Mouse (Mus musculus) frontal cortex, adult 2 months (tissue): ENCODE measurements around the gene Epn1. TPM values are rescaled to one million over a fixed set of nuclear protein-coding genes. Genes with fewer than 3 reads are reported as not detected.

Source experiments
- DNase-seq, 2 experiments: peaks; one replicate each; pipeline ENCODE4 v3.0.0; 2022; ENCODE audit warnings: low spot score in 1 of 2; ENCODE audit errors: extremely low spot score in 1 of 2
- polyA plus RNA-seq: library from polyadenylated mRNA; depleted of rRNA; stranded (reverse); fragments of >200 nt; gene quantifications from 2 replicates; pipeline ENCODE4 v1.2.3, GENCODE M21; 2012; rRNA removed

Epn1 gene
- polyA plus RNA-seq, 1 experiment: 425 TPM

DNA sequence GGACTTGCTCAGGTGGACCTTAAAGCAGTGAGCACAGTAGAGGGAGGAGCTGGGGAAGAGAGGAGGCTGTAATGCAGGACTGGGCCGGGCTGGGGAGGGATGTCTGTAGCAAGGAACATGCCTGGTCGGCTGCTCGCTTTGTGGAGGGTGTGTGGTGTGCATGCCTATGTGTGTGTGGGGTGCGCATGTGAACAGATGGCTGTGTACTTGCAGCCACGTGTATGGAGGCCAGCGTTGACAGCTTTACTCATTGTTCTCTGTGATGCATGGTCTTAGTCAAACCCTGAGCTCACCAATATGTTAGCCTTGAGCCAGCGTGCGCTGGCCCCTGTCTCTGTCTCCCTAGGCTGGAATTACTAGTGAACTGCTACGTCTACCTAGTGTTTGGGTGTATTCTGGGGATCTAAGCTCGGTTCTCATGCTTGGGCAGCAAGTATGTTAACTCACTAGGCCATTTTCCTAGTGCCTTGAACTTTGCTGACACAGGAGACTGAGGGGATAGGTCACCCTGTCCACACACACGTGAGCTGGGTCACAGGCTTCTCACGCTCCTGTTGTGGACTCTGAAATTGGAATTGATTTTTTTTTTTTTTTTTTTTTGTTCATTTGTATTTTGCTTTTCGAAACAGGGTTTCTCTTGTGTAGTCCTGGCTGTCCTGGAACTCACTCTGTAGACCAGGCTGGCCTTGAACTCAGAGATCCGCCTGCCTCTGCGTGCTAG, 11.1 kb downstream of the Epn1 start:
- DNase-seq: peak in 1 of 2 experiments; percentile 56

DNA sequence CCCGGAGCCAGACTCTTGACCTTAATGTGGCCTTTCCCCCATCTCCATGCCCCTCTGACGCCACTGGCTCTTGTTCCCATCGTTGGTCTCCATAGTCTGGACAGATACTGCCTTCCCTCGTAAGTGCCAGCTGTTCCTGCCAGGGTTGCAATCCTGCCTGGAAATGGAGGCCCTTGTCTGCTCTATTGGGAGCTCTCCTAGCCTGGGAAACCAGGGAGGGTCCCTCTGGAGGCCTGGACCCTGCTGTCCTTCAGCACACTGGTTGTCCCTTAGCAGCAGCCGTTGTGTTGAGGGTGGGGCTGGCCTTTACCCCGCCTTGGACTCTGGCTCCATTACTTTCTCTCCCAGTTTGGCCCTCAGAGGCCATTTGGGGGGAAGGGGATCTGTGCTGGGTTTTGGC, 12.3 kb downstream of the Epn1 start:
- DNase-seq: no peak

DNA sequence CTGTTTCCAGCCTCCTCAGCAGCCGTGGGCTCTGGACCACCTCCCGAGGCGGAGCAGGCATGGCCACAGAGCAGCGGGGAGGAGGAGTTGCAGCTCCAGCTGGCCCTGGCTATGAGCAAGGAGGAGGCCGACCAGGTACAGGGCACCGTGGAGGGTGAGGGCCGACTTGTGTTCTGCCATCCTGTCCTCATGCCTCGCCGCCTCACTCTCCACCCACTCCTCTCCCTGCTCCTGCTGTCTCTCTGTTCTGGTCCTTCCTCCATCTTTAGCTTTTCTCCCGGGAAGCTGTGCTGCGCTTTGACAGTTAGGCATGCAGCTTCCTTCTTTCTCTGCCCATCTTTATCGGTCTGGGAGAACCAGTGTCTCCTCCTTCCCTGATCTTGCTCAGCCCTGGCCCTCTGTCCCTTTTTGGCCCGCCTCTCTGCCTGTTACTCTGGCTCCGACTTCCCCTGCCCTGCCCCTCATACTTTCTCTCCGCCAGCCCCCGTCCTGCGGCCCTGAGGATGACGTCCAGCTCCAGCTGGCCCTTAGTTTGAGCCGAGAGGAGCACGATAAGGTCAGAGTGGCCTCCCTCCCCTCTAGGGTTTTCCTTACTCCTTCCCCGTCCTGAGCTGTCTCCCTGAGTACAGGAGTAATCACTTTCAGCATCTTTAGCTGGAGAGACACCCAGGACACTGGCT, 12.9 kb downstream of the Epn1 start:
- peak in 1 of 2 experiments; percentile 59 for DNase-seq

DNA sequence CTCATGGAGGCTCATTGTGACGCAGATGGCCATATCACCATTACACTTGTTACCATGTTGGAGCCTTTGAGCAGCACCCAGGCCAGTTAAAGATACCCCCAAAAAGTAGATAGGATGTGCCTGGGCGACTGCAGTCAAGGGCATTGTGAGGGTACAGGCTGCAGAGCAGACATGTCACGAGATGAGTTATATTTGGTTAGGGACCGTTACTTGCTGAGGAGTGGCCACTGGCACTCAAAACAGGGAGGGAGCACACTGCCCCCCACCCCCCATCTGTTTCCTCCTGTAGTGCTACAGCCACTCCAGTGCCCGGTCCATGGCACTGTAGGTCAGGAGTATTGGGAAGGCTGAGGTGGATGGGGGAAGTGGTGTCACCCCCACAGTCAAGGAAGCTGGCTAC, 18.7 kb downstream of the Epn1 start:
- no peak for DNase-seq

DNA sequence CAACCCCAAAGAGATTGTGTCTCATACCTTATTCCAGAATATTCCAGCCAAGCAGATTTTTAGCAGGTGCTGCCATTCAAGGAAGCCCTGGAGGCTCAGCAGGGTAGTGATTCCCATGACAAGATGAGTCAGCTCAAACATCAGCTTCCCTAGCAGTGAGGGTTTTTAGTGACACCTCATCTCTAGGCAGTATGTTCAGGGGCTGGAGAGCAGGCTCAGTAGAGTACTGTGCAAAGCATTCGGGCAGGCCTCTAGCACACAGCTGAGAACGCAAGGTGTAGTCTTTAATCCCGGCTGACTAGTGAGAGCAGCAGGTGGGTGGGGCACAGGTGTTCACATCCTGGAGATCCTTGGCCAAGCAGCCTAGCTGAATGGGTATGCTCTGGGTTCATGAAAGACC, 19.8 kb downstream of the Epn1 start:
- DNase-seq: no peak

DNA sequence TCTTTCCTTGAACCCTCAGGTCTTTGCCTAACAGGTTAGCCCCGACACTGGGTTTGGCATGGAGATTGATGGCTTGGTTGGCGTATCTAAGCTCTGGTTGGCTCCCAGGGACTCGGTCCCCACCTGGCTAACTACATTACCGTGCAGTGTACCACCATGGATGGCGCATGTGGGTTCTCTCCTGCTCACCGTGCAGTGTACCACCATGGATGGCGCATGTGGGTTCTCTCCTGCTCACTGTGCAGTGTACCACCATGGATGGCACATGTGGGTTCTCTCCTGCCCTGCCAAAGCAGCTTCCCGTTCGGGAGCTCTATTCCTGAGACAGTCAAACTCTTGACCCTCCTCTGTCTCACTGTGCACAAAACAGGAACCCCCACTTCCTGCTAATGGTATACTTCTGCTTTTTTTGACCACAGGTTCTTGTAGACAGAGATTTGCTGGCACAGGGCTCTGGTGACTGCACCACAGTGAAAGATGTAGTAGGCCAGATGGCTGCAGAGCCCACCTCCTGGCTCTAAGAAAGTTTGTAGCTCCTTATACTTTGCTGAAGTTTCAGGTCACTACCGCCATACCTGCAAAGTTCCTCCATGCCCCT, 21.1 kb downstream of the Epn1 start:
- DNase-seq: no peak

DNA sequence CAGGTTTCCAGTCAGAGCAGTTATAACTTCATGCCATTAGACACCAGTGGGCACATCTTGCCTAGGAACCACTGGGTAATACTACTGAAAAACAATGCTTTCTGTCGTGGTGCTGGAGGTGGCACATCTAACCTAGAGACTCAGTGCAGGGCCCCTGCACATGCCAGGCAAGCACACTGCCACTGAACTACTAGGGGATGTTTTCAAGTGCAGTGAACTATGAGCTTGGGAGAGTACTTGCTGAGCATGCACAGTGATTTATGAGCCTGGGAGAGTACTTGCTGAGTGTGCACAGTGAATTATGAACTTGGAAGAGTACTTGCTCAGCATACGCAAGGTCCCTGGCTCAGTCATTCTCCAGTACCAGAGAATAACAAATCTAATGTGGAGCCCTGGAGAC, 22.5 kb downstream of the Epn1 start:
- no peak for DNase-seq

DNA sequence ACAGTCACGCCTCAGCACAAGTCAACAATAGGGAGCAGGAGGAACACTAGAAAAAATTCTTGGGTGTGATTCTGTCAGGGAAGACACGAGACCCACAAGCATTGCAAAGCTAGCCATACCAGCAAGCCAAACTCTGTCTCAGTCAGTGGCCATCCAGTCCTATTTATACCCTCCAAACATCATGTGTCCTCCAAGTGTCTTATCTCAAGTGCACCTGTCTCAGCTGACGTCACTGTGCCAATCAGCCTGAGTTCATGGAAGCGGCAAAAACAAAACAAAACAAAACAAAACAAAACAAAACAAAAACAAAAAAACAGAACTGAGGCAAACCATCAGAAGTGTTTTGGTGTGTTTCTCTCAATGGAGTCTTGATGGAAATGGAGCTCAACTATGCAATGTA, 28.2 kb downstream of the Epn1 start:
- DNase-seq: no peak

DNA sequence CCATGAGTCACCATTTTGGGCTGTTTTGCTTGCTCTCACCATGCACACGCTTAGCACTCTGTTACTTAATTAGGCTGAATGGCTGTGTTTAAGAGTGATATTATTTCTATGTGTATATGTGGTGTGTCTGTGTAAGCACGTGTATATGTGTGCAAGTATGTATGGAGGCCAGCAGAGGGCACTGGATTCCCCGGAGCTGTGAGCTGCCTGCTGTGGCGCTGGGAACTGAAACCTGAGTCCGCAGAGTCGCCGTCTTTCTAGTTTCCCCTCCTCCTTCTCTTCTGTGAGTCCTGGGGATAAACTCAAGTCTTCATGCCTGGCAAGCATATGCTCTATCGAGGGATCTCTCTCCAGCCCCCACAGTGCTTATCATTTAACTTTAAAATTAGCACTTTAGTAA, 29.3 kb downstream of the Epn1 start:
- no peak for DNase-seq

DNA sequence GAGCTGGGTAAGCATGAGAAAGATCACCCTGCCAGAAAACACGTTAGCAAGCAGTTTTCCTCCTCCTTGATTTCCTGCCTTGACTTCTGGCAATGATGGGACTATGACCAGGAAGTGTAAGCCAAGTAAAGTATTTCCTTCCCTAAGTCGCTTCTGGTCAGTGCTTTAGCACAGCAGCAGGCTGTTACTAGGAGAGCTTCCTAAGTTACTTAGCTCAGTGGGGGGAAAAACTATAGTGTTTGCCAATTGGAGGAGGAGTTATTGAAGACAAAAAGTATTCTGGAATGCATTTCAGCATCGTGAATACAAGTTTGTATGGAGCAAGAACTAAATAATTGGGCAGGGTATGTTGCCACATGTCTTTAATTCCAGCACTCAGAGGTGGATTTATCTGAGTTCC, 32.7 kb downstream of the Epn1 start:
- no peak for DNase-seq

DNA sequence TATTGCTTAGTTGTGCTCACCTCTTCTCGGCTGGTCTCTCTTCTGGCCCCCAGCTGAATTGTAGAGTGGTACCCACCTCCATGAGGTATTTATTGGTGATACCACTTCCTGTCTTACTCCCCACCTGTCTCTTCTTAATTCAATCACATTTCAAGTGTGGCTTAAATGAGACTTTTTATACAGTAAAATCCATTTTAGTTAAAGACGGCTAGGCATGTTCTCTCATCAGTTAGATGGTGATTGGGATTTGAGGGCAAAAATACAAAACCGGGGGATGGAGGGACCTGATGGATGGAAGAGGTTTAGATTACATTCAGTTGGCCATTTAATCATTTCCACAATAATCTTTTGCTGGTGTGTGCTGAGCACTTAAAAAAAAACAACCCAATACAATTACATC, 36.8 kb downstream of the Epn1 start, which contains the start of gene Rfpl4:
Gene Rfpl4, minus strand, starts transcription at position 101 of the 400 bp plus-strand sequence.
- DNase-seq: no peak

DNA sequence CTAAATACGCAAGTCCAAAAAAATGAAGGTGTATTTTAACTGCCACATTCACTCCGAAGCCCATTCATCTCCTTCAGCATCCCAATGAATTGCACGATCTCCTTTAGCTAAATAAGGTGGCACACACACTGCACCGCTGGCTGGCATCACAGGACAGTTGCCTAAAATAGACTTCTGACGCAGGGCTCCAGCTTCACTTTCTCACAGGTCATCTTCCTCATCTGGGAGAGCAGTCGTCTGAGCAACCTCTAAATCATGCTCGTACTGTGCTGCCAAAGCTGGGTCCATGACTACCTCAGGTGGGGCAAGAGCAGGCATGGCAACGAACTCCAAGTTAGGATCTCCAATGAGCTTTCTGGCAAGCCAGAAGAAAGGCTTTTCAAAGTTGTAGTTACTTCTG, 45.0 kb downstream of the Epn1 start:
- no peak for DNase-seq

DNA sequence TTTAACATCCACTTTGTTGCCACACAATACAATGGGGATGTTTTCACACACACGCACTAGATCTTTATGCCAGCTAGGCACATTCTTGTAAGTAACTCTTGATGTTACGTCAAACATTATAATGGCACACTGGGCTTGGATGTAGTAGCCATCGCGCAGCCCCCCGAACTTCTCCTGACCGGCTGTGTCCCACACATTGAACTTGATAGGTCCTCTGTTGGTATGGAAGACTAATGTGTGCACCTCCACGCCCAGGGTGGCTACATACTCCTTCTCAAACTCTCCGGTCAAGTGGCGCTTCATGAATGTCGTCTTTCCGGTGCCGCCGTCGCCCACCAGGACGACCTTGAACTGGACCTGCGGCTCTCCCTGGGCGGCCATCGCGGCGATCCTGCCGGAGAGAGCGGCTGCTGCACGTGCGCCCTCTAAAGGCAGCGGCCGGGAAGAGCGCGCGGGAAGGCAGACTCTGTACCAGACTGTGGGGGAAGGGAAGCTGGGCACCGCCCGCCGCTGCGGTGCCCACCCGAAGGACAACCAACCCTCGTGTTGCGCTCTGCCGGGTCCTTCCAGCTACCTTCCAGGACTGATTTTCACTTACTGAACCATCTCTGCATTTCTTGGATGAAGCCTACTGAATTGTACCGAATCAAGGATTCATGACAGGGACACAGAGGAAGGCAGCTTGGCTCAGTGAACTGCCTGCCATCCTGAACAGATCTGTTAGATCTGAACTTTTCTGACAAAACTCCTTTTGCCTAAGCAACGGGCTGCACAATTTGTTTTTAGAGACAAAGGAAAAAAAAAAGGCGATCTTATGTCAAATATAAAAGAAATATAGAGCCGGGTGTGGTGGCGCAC, 45.7 kb downstream of the Epn1 start, which contains the start of gene Rasl2-9:
Gene Rasl2-9, minus strand, starts transcription at position 402 of the 858 bp plus-strand sequence.
- peak; percentile 11 to 81 for DNase-seq

Other genes with a start within 250 kb of the Epn1 start
- 149 and 155 TPM in 2 replicates for gene Shisa7, start 235.5 kb upstream of the Epn1 start, polyA plus RNA-seq
- 10.6 and 13.8 TPM in 2 replicates for gene Isoc2b, start 210.0 kb upstream of the Epn1 start, polyA plus RNA-seq
- gene Isoc2a, start 203.1 kb upstream of the Epn1 start, polyA plus RNA-seq: 10.7 and 12.0 TPM in 2 replicates
- 0.44 and 0.53 TPM in 2 replicates for gene Gm36210, start 173.7 kb upstream of the Epn1 start, polyA plus RNA-seq
- gene Zfp628, start 165.0 kb upstream of the Epn1 start, polyA plus RNA-seq: 9.6 and 10.8 TPM in 2 replicates
- 99.2 and 108 TPM in 2 replicates for gene Nat14, start 158.2 kb upstream of the Epn1 start, polyA plus RNA-seq
- 11.1 and 12.5 TPM in 2 replicates for gene Ssc5d, start 154.4 kb upstream of the Epn1 start, polyA plus RNA-seq
- gene Sbk2, start 115.8 kb upstream of the Epn1 start, polyA plus RNA-seq: 0.22 and 0.27 TPM in 2 replicates
- 2.2 and 2.5 TPM in 2 replicates for gene Sbk3, start 109.1 kb upstream of the Epn1 start, polyA plus RNA-seq
- 49.7 and 60.9 TPM in 2 replicates for gene Zfp579, start 84.1 kb upstream of the Epn1 start, polyA plus RNA-seq
- gene Zfp524, start 65.8 kb upstream of the Epn1 start, polyA plus RNA-seq: 11.7 and 13.5 TPM in 2 replicates
- 22.7 TPM in 2 replicates for gene Fiz1, start 65.5 kb upstream of the Epn1 start, polyA plus RNA-seq
- gene Gm44973, start 64.7 kb upstream of the Epn1 start, polyA plus RNA-seq: not detected in 2 replicates
- gene Zfp865, start 59.9 kb upstream of the Epn1 start, polyA plus RNA-seq: 33.1 and 35.5 TPM in 2 replicates
- 80.6 and 81.7 TPM in 2 replicates for gene Ccdc106, start 59.7 kb upstream of the Epn1 start, polyA plus RNA-seq
- gene 4632433K11Rik, start 46.1 kb upstream of the Epn1 start, polyA plus RNA-seq: not detected in 2 replicates
- gene Zfp784, start 41.8 kb upstream of the Epn1 start, polyA plus RNA-seq: 8.4 and 8.8 TPM in 2 replicates
- gene Zfp580, start 28.7 kb upstream of the Epn1 start, polyA plus RNA-seq: 49.7 and 56.0 TPM in 2 replicates
- 225 and 229 TPM in 2 replicates for gene U2af2, start 18.1 kb upstream of the Epn1 start, polyA plus RNA-seq
- not detected in 2 replicates for gene Rfpl4, start 36.7 kb downstream of the Epn1 start, polyA plus RNA-seq
- gene Rasl2-9, start 45.7 kb downstream of the Epn1 start, polyA plus RNA-seq: 0.40 and 0.61 TPM in 2 replicates
- gene Vmn1r55, start 69.4 kb downstream of the Epn1 start, polyA plus RNA-seq: not detected in 2 replicates
- gene Vmn1r56, start 116.5 kb downstream of the Epn1 start, polyA plus RNA-seq: not detected in 2 replicates
- not detected in 2 replicates for gene Vmn1r57, start 138.3 kb downstream of the Epn1 start, polyA plus RNA-seq